Mouse (Mus musculus) spleen, embryonic (tissue): ENCODE data around the gene Tnnc1.

ENCODE experiments used
- CTCF ChIA-PET: fragments of 350-600 bp; sonication (Branson Sonifier 250); formaldehyde crosslinking; loops from one replicate; lab custom pipeline; 2022; lab: Charles Lee

Tnnc1 gene

DNA sequence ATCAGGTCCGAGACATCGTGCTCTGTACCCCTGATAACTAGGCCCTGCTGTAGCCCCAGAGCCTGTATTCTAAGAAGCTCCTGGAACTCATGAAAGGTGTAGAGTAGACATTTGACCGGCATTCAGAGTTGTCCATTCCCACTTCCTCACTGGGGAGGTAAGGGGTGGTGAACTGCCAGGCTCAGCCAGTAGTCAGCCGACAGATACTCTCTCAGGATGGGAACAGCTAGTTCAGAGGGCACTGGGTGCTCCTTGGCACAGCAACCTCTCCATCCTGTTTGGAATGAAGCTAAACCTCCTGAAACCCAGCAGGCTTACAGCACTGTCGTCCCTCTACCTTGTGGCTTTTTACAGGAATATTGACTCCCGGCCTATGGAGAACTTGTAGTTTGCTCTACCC lies 3.7 kb downstream of the Tnnc1 start:
- CTCF ChIA-PET, result no interaction called here

GRCm38 (mm10) chr14:31212499-31212898 lies 4.4 kb downstream of the Tnnc1 start:
- CTCF ChIA-PET, result no interaction called here

DNA sequence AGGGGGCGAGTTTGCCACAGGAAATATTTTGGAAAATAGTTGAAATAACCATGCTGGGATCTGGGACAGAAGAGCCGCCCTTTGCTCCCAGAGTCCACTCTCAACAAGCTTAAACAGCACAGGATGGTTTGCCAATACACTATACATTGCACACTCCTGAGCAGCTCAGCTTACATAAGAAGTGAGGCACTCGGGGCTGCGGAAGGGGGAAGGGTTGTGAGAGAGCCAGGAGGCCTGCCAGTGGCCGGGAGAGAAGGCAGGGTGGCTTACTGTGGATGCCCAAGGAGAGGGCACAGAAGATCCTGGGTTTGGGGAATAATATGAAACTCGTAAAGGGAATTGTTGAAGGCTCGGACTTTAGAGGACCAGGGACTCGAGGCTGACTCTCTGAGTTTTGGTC lies 5.8 kb downstream of the Tnnc1 start:
- CTCF ChIA-PET, result no interaction called here

- CTCF ChIA-PET, result interaction anchor here (0.7 to 1.1 kb wide), 2 partner anchors 110 to 1116 kb away, joined by 3 to 6 read pairs; no protein-coding TSS in a partner anchor
Measured at GRCm38 (mm10) chr14:31214684-31215083, 6.6 kb downstream of the Tnnc1 start.

DNA sequence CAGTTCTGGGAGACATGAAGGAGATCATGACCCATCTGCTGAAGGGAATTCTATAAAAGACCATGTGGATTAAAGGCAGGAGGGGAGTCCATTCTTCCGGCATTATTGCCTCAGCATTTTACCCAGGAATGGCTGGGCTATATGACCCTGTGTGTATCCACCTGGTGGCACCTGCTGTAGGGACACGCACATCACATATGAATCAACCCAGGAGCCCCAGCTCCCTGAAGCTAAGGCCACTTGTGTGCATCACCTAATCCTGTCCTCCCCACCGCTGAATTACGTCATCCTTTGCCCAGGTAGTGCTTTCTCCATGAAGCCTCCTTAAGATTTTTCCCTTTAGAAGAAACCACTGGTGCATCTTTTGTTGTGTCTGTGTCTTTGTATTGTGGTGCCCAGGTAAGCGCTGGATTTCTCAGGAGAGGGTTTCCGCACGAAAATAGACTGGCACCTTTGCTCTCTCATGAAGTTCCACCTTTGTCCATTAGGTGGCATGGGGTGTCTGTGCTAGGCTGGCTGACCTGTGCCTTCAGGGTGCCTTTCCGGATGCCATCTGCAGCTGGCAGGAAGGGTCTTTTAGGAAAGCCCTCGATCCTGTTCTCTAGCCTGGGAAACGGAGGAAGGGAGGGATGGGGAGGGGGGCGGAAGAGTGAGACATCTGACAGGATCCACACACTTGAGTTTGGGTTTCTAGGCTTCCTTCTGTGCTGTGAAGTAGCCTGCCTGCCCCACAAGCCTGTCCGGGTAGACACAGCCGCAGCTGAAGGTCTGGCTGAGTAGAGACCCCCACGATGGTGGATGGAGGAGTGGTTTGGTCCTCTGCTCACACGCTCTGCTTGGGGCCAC lies 7.3 kb downstream of the Tnnc1 start:
- CTCF ChIA-PET, result interaction anchor here (0.7 to 1.1 kb wide), 3 partner anchors 17 to 1117 kb away, joined by 3 to 6 read pairs (median 3); no protein-coding TSS in a partner anchor

GRCm38 (mm10) chr14:31216846-31217245 lies 8.7 kb downstream of the Tnnc1 start, which contains the start of gene Nisch:
Gene Nisch, minus strand, starts transcription at chr14:31216946.
- CTCF ChIA-PET, result interaction anchor here (0.5 to 2.4 kb wide), 3 partner anchors 14 to 1242 kb away, joined by 5 to 12 read pairs (median 7); no protein-coding TSS in a partner anchor

- CTCF ChIA-PET, result interaction anchor here (2.4 kb wide), 1 partner anchor 13 kb away, joined by 12 read pairs; no protein-coding TSS in a partner anchor
Measured at GRCm38 (mm10) chr14:31217666-31218065, 9.6 kb downstream of the Tnnc1 start, which contains the start of gene Sema3g. Gene Sema3g, plus strand, starts transcription at chr14:31217860.

DNA sequence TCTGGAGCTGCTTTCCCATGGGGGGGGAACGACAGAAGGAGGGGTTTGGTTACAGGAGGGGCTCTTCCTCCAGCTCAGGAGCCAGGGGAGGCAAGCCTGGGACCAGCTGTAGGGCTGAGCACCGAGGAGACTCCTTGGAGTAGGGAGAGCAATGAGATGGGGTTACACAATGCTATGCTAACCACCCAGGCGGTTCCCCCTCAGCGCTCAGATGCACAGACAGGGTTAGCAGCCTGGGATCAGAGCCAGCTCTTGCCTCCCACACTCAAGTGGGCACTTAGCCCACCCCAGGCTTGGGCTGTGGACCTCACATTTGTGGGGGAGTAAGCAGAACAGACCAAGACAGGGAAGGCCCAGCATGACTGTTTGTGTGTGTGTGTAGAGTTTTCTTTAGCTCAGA lies 18.9 kb downstream of the Tnnc1 start:
- CTCF ChIA-PET, result no interaction called here

DNA sequence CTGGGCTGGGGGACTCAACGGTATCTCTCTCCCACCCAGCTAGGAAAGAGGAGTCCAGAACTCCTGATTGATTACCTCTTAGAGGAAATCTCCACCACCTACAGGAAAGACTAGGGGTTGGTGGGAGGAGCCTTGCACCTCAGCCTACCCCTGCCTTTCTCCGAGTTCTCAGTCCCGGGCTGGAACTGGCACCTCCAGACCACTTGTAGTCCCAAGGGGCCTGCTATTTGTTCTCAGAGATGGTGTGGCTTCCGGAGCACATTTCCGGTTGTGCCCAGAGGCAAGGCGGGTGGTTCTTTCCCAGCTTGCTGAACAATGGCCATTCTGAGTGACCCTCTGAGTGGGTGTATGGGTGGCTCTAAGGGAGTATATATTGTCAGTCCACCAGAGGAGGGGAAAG lies 20.1 kb downstream of the Tnnc1 start:
- CTCF ChIA-PET, result no interaction called here

- CTCF ChIA-PET, result interaction anchor here (0.6 to 2.3 kb wide), 2 partner anchors 12 to 17 kb away, joined by 3 to 12 read pairs; partner anchors contain the start of gene Sema3g
Measured at GRCm38 (mm10) chr14:31230442-31230841, 22.3 kb downstream of the Tnnc1 start.

- CTCF ChIA-PET, result interaction anchor here (0.6 kb wide), 2 partner anchors 17 to 27 kb away, joined by 3 read pairs; no protein-coding TSS in a partner anchor
Measured at GRCm38 (mm10) chr14:31232404-31233069, 24.4 kb downstream of the Tnnc1 start.

DNA sequence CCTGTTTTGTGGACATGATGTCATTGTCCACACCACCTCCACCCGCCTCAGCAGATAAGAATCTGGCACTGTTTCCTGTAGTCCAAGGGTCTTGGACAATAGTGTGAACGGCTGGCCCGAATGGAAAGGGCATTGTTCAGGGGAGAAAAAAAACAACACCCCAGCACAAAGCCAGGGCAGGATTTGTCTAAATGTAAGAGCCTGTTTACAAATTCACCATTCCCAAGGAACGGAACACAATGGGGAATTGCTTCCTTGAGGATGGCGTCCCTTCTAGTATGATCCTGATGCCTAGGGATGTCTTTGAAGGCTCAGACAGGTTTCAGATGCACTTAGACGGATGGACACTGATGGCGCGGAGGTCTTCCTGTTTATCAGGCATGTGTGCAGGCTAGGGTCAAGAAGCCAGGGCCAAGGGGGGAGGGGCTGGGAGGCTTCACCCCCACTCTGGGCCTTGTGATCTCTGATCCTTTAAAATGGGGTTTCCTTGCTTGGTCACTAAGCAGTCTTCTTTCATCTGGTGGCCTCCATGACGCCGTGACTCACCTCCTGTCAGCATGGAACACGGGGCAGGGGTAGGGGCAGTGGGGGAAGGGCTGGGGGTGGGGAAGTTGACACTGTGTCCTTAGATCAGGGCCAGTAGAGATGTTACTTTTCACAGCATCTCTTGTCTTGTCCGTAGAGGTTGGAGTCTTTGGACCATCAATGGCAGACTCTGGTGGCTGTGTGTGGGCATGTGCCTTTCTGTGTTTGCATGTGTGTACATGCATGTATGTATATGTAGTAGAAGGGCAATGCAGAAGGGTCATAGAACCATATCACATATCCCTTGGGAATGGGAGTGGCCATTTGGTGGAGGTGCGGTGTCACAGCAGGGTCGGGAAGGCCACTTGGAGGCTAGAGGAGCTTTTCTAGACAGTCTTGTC lies 25.2 kb downstream of the Tnnc1 start:
- CTCF ChIA-PET, result interaction anchor here (0.6 kb wide), 1 partner anchor 26 kb away, joined by 3 read pairs; no protein-coding TSS in a partner anchor

DNA sequence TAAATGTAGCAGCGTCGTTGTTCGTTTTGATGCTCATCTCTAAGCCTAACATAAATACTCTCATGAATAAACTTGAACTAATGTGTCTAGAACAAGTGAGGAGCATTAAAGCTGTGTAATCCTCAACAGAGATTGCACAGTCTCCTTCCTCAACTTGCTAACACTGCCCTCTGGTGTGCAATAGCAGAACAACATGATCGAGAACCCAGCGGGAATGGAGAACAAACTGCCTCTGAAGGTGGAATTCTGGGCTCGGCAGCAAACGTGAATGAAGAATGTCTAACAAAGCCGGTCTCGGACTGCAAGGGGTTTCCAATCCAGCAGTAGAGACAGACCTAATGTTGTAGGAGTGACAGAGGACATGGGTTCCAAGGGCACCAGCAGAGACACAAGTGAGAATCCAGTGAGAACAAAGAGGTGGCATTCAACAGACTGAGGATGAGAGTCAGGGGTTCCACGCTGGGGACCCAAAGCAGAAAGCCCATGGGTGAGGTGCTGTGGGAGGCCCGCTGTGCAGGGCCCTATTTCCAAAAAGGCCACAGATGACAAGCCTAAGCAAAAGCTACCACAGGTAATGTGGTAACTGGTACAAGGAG lies 26.0 kb downstream of the Tnnc1 start:
- CTCF ChIA-PET, result interaction anchor here (1.4 kb wide), 1 partner anchor 21 kb away, joined by 4 read pairs; no protein-coding TSS in a partner anchor

- CTCF ChIA-PET, result no interaction called here
Measured at GRCm38 (mm10) chr14:31237101-31237882, 29.2 kb downstream of the Tnnc1 start.

DNA sequence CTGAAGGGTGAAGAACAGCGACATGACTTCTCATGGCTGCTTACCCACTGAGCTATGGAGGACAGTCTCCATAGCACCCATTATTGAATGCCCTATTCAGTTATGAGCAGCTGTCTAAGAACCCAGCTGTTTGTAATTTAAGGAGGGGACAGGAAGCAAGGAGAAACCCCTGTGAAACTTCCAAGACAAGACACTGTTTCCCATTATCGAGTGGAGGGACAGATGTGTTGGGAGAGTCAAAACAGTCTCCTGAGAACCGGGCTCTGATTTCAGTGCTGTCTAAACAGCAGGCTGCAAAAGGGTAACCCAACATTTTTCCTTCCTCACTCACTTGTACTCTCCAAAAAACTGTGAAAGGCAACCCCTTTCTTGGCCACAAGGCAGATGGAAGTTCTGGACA lies 32.4 kb downstream of the Tnnc1 start:
- CTCF ChIA-PET, result no interaction called here

DNA sequence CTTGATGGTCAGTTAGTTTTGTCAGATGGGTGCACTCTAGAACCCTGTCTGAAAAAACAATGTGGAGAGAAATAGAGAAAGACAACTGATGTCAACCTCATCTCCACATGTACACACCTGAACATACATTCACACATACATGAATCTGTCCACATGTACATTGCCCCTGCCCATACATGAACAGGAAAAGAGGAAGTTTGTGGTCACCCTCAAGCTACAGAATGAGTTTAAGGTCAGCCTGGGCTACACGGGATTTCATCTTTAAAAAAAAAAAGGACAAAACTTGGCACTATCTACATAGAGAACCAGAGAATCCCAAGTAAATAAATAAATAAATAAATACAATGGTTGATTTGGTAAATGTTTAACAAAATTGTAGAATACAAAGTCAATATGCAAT lies 36.7 kb downstream of the Tnnc1 start:
- CTCF ChIA-PET, result no interaction called here

DNA sequence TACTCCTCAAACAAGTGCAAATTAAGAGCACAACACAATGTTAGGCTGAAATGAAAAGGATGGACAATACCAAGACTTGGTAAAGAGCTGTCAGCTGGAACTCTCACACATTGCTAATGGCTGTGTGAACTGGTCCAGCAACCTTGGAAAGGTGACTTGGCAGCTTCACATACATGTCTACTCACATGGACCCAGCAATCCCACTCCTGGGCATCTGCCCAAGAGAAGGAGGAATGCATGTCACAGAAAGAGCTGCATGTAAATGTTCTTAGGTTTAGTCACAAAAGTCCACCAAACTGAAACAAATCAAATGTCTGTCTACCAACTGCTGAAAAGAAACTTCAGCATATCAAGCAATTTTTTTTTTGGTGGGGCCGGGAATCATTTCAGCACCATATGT lies 37.8 kb downstream of the Tnnc1 start:
- CTCF ChIA-PET, result no interaction called here

DNA sequence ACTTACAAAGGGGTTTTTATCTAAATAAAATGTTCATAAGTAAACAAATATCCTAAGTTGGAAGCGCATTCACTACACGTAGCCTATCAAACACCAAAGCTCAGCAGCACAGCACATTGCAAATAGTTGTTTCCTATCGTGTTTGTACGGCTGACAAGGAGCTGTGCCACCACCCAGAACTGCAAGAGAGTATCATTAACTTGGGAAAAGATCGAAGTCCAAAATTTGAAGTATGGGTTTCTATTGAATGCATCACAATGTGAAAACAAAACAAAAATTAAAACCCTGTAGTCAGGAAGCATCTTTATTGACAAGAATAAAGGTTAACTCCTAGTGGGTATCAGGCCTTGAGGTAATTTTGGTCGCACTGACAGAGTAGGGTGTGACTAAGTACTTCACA lies 40.3 kb downstream of the Tnnc1 start:
- CTCF ChIA-PET, result no interaction called here

DNA sequence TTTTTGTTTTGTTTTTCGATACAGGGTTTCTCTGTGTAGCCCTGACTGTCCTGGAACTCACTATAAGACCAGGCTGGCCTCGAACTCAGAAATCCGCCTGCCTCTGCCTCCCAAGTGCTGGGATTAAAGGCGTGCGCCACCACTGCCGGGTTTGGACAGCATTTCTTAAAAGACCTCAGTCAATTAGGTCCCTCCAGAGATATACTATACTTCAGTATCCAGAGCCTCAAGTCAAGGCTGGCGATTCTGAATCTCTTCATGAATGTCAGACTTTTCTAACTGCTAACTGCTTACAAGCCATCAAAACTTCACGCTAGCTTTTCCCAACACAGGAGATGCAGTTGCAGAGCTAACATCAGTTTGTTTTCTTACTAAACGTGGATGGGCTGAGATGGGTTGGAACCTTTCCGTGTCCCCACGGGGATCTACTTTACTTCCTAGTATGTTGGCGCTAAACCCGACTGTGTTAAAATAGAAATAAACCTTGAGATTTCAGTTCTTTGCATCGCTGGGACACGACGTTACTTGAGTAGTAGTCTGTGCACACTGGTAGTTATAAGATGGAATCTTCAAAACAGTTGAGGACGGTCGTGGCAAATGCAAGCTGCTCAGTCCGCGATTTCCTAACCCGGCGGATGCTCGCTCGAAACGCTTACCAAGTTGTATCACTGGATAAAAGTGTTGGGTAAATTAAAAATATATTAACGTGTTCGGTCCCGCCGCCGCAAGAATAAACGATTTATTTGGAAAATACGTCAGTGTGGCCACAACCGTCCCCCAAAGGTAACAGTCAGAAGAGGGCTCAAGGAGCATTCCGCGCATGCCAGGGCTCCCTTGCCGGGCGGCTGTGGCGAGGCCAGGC lies 42.3 kb downstream of the Tnnc1 start:
- CTCF ChIA-PET, result interaction anchor here (0.5 kb wide), 1 partner anchor 78 kb away, joined by 5 read pairs; no protein-coding TSS in a partner anchor
